Mouse (Mus musculus): ENCODE measurements around the gene Gnat2.
A peak's percentile ranks its signal among the peaks of the same experiment; 100 is the strongest.

Gnat2 gene

GRCm38 (mm10) chr3:108084767-108085270 lies 7.8 kb upstream of the Gnat2 start:
- DNase-seq (ENCODE audit: extremely low read depth, insufficient read length, low spot score) = no peak

GRCm38 (mm10) chr3:108085281-108085720 lies 7.3 kb upstream of the Gnat2 start:
- peak; percentile 88 for DNase-seq (ENCODE audit: extremely low read depth, insufficient read length, low spot score)

GRCm38 (mm10) chr3:108085721-108086469 lies 6.7 kb upstream of the Gnat2 start:
- DNase-seq (ENCODE audit: extremely low read depth, insufficient read length, low spot score) = peak; percentile 75

GRCm38 (mm10) chr3:108086470-108086979 lies 6.1 kb upstream of the Gnat2 start, which contains the start of gene Ampd2:
Gene Ampd2 (minus strand): TSS chr3:108086651.
- peak; percentile 89 for DNase-seq (ENCODE audit: extremely low read depth, insufficient read length, low spot score)

GRCm38 (mm10) chr3:108087329-108087728 lies 5.3 kb upstream of the Gnat2 start:
- no peak for DNase-seq (ENCODE audit: extremely low read depth, insufficient read length, low spot score)

- no peak for DNase-seq (ENCODE audit: extremely low read depth, insufficient read length, low spot score)
Observed at GRCm38 (mm10) chr3:108088842-108089380, 3.7 kb upstream of the Gnat2 start.

- no peak for DNase-seq (ENCODE audit: extremely low read depth, insufficient read length, low spot score)
Observed at GRCm38 (mm10) chr3:108089916-108090315, 2.7 kb upstream of the Gnat2 start.

- no peak for DNase-seq (ENCODE audit: extremely low read depth, insufficient read length, low spot score)
Observed at GRCm38 (mm10) chr3:108090561-108090960, 2.0 kb upstream of the Gnat2 start.

- no peak for DNase-seq (ENCODE audit: extremely low read depth, insufficient read length, low spot score)
Observed at GRCm38 (mm10) chr3:108092030-108092429, 559 bp upstream of the Gnat2 start.

GRCm38 (mm10) chr3:108093306-108093705 lies 717 bp downstream of the Gnat2 start:
- DNase-seq (ENCODE audit: extremely low read depth, insufficient read length, low spot score) = no peak

GRCm38 (mm10) chr3:108094146-108094545 lies 1.6 kb downstream of the Gnat2 start:
- DNase-seq (ENCODE audit: extremely low read depth, insufficient read length, low spot score) = no peak

GRCm38 (mm10) chr3:108094976-108095760 lies 2.6 kb downstream of the Gnat2 start:
- no peak for DNase-seq (ENCODE audit: extremely low read depth, insufficient read length, low spot score)

GRCm38 (mm10) chr3:108096226-108096625 lies 3.6 kb downstream of the Gnat2 start:
- no peak for DNase-seq (ENCODE audit: extremely low read depth, insufficient read length, low spot score)

GRCm38 (mm10) chr3:108096726-108097125 lies 4.1 kb downstream of the Gnat2 start:
- no peak for DNase-seq (ENCODE audit: extremely low read depth, insufficient read length, low spot score)

GRCm38 (mm10) chr3:108097656-108098055 lies 5.1 kb downstream of the Gnat2 start:
- no peak for DNase-seq (ENCODE audit: extremely low read depth, insufficient read length, low spot score)

GRCm38 (mm10) chr3:108098316-108098715 lies 5.7 kb downstream of the Gnat2 start:
- no peak for DNase-seq (ENCODE audit: extremely low read depth, insufficient read length, low spot score)

GRCm38 (mm10) chr3:108101594-108101993 lies 9.0 kb downstream of the Gnat2 start:
- no peak for DNase-seq (ENCODE audit: extremely low read depth, insufficient read length, low spot score)

- DNase-seq (ENCODE audit: extremely low read depth, insufficient read length, low spot score) = no peak
Observed at GRCm38 (mm10) chr3:108102075-108102474, 9.5 kb downstream of the Gnat2 start.

- no peak for DNase-seq (ENCODE audit: extremely low read depth, insufficient read length, low spot score)
Observed at GRCm38 (mm10) chr3:108105281-108105680, 12.7 kb downstream of the Gnat2 start.

- no peak for DNase-seq (ENCODE audit: extremely low read depth, insufficient read length, low spot score)
Observed at GRCm38 (mm10) chr3:108111320-108111719, 18.7 kb downstream of the Gnat2 start.

GRCm38 (mm10) chr3:108112246-108112645 lies 19.7 kb downstream of the Gnat2 start:
- DNase-seq (ENCODE audit: extremely low read depth, insufficient read length, low spot score) = no peak

All from 3134 (cell line).